8 mouse cellular contexts compared by ENCODE assay signal in genomic region chr5:3149886-3150285, GRCm38 (mm10).
DNase-seq lines count a peak whose midpoint lies in the region; ATAC-seq lines count a peak whose summit lies in the region.
"Not testable (repeated sequence)": the region's sequence is repeated elsewhere in the genome, so short reads cannot be mapped to it uniquely, and the experiment has no call there.

No protein-coding gene starts in this region.

- WGBS in forebrain, embryonic 10.5 days = 42% methylated on average over 5 of the region's 5 CpGs
- 19% methylated on average over 5 of the region's 5 CpGs for WGBS in hindbrain, embryonic 10.5 days

- peaks cover 25% of the 10 kb centered on the region for H3K4me1 ChIP-seq in forebrain, embryonic 10.5 days
- H3K4me1 ChIP-seq in hindbrain, embryonic 10.5 days (replicated peaks) = peaks cover 18% of the 10 kb centered on the region

- not testable (repeated sequence) for H3K27me3 ChIP-seq in forebrain, embryonic 10.5 days (ENCODE audit: poor library complexity, severe bottlenecking); hindbrain, embryonic 10.5 days (ENCODE audit: insufficient read depth, poor library complexity, severe bottlenecking)

- 0 out of 2 replicates have a peak overlapping the region, but pooled peaks have one; percentile 15 for H3K27ac ChIP-seq in forebrain, embryonic 10.5 days
- H3K27ac ChIP-seq in hindbrain, embryonic 10.5 days = not testable (repeated sequence)

- ATAC-seq in common myeloid progenitor, adult 5-6 weeks (replicated peaks; ENCODE audit: low read depth, poor library complexity, severe bottlenecking) = peak; percentile 23

- DNase-seq in CD4-positive helper T cell, adult 2 months (ENCODE audit: low read depth, low spot score) = peak; percentile 5
- peak; percentile 28 for DNase-seq in embryo, embryonic 11 days
- peak; percentile 14 for DNase-seq in forebrain, embryonic 10.5 days (ENCODE audit: extremely low spot score, low spot score)
- DNase-seq in hindbrain, embryonic 10.5 days (ENCODE audit: low spot score) = peak; percentile 63
- DNase-seq in mesoderm, embryonic 11.5 days (ENCODE audit: low read depth, low spot score) = peak; percentile 21
- DNase-seq in neural tube, embryonic 10.5 days (ENCODE audit: extremely low spot score, low spot score) = peak; percentile 14
- peak; percentile 11 for DNase-seq in retina, postnatal 1 day

- H3K9me3 ChIP-seq in forebrain, embryonic 10.5 days; hindbrain, embryonic 10.5 days: not testable (repeated sequence)

- not testable (repeated sequence) for H3K4me3 ChIP-seq in forebrain, embryonic 10.5 days; hindbrain, embryonic 10.5 days

- H3K36me3 ChIP-seq in forebrain, embryonic 10.5 days (replicated peaks); hindbrain, embryonic 10.5 days: not testable (repeated sequence)

Comparison
In these comparisons a context has a peak if more than half of its experiments do, and no peak if none do; other contexts are left out.
1. DNase-seq: peak in every context shown above with its lines; median percentile 63 in hindbrain, embryonic 10.5 days; 28 in embryo, embryonic 11 days; 21 in mesoderm, embryonic 11.5 days; 14 in forebrain, embryonic 10.5 days; 14 in neural tube, embryonic 10.5 days; 11 in retina, postnatal 1 day; 5 in CD4-positive helper T cell, adult 2 months.